Mouse (Mus musculus) gastrocnemius, postnatal 36 days (tissue): ENCODE data around the gene Wdr63. TPM values are rescaled to one million over a fixed set of nuclear protein-coding genes. Genes with fewer than 3 reads are reported as not detected.

Source experiments
- DNase-seq, 2 experiments: peaks; one replicate each; pipeline ENCODE4 v3.0.0; 2022
- intact Hi-C: fragments of 180-260 bp; cut with DNase I; formaldehyde crosslinking; loops from one replicate; pipeline ENCODE4 v1.15.1; 2025
- long read RNA-seq, 2 experiments: library from polyadenylated mRNA; stranded (forward); transcript quantifications; one replicate each; pipeline ENCODE4 v2.0.0; 2021
- total RNA-seq, 2 experiments: library from RNA; stranded (reverse); gene quantifications; 2 replicates each; pipeline ENCODE4 v1.2.3; 2021

The Wdr63 gene
- total RNA-seq, result not detected
- long read RNA-seq, experiment 1, result 0 reads
- long read RNA-seq, experiment 2, result 0 reads

DNA sequence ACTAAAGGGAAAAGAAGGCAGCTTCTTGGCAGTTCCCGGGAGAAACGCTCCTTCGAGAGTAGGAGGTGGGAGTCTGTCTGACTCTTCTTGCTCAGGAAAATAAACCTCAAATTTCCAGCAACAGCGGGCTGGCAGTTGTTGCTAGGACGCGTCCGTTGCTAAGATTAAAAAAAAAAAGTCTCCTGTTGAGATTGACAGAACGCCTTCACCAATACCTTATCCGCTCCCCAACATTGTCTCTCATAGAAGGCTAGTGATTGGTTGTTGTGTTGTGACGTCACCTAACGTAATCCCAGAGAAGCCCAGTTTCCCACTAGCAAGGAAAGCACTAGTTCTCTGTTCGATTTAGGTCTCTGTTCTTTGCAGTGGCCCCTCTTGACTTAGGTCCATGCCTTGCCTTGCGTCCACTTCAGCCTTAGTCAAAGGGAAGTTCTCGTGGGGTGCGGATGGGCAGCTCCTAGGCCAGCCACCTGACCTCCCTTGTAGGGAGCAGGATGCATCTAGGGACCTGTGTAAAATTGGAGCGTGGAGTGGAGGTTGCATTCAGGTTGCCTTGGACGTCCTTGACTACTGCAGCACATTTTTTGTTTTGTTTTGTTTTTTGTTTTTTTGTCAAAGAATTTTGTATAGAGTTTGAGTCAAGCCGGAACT is at the start of gene Wdr63:
Gene Wdr63, minus strand, starts transcription at position 210 of the 651 bp plus-strand sequence.
- intact Hi-C loops, result no loop called here

DNA sequence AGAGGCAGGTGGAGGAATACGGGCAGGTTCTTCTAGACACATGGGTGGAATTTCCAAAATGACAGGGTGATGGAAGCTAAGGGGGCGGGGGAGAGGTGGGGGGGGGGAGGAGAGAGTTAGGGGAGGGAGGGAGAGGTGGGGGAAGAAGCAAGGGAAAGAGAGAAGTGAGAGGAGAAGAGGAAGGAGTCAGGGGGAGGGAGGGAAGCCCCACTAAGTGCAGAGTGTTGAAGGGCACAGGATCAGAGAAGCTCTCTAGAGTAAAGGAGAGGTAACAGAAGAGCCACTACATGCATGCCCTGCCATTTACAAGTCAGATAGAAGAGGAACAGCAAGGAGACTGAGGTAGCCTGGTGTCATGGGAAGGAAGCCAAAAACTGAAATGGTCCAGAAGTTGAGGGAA is 48.9 kb upstream of the Wdr63 start:
- DNase-seq, result no peak
- intact Hi-C loops, result no loop called here

More for the DNA sequence above, at the start of gene Wdr63:
- DNase-seq, result no peak

DNA sequence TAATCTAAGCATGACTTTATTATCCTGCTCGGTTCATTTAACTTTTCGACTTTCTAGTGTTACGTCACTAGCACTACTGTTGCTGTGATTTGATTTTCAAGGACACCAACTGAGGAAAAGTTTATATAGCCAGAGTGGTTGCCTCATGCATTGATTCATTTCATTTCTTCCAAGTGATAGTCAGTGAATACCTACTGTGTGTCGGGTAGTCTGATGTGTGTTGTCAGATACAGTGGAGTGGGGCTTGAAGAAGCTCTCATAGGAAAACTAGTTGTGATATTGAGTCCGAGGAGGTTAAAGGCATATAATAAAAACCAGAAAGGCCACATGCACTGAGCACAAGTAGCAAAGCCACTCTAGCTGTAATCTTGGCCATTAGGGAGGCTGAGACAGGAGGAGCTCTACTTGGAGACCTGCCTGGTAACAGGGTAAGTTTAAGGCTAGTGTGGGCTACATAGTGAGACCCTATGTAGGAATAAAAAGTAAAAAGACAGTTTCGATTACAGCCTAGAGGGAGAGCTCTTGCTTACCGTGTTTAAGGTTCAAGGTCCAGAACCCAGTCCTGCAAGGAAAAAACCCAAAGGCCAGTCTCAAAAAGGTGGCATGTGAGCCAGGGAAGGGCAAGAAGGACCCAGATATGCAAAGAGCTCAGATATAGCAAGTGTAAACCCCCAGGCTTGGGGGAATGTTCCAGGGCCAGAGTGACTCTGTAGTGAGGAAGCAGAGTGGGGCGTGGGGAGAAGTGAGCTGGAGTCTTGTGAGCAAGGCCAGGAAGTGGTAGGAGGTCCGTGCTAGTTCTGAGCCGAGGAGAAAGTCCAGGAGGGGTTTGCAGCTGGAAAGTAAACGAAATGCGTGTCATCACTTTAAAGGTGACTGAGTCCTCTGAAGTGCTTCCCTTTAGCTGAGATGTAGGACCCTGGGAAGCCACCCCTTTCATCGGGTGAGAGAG is 48.0 kb upstream of the Wdr63 start:
- no peak for DNase-seq
- intact Hi-C loops, result no loop called here

DNA sequence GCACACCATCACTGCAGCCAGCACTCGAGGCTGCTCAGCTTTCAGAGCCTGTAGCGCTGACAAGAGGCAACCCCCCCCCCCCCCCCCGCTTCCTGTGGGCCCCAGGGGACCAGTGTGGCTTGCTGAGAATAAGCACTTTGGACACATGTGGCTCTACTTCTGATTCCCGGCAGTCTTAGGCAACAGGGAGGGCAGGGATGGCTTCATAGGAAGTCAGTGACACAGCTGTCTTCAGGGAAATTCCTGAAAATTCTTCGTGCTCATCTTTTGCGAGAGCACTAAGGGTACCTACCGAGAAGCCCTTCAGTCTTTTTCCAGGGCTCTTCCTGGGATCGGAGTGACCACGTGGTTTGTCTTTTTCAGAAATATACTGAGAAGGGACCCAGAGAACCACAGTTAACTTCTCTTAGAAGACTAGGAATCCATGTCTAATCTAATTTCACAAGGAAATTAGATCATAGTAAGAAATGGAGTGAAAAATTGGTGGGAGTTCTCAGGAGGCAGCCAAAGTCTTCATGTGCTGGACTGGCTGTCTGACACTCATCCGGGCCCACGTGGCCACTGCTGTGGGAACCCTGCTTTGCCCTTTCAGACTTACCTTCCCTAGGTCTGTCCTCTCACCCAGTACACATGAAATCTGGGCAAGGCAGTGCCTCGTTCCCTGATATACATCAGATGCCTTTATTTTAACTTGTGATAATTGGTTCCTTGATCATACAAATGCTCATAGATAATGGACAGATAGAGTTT is 46.1 kb upstream of the Wdr63 start:
- no peak for DNase-seq
- intact Hi-C loops, result no loop called here

DNA sequence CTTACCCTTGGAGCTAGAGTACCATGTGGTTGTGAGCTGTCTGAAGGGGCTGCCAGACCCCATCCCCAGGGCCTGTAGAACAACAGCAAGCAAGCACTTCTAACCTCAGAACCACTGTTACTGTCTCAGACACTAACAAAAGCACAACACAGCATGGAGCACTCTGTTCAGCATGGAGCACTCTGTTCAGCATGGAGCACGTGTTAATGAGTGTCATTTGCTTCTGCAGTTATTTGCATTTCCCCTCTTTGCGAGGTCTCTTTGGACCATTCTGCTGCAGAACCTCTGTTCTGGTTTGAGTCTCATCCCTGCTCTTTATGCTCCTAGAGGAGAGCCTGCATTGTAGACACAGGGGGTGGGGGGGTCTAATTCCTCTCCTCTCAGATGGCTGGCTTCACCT is 45.0 kb upstream of the Wdr63 start:
- intact Hi-C loops, result no loop called here
- DNase-seq, result no peak

DNA sequence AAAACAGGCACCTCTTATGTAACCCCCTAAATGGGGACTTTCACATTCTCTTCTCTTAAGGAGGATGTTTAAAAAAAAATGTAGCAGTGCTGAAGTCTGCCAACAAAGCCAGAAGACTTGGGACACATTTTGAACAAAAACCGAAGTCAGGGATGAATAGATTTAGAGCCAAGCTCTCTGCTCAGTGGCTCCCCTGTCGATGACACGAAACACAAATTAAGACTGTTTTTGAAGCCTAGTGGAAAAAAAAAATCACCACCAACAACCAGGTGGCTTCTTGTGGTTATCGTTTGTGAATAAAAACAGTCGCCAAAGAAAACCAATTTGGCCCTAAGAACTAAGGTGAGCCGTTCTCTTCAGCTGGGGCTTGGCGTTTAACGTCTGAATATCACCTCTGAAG is 44.4 kb upstream of the Wdr63 start:
- intact Hi-C loops, result no loop called here
- DNase-seq, result no peak

DNA sequence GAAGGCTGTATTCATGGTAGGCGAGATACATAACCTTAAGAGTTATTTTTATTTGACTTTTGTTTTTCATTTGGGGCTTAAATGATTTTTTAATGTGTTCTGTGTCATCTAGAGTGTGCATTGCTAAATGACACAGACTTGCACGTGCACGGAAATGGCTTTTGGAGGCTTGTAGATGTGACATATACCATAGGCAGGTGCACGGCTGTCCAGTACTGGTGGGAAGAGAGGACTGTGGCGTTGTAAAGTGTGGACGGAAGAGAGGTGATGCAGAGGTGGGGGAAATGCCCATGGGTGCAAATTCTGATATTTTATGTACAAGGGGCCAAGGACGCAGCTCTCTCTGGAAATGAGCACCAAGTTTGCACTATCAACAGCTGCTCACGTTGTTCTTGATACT is 43.8 kb upstream of the Wdr63 start:
- no peak for DNase-seq
- intact Hi-C loops, result no loop called here

DNA sequence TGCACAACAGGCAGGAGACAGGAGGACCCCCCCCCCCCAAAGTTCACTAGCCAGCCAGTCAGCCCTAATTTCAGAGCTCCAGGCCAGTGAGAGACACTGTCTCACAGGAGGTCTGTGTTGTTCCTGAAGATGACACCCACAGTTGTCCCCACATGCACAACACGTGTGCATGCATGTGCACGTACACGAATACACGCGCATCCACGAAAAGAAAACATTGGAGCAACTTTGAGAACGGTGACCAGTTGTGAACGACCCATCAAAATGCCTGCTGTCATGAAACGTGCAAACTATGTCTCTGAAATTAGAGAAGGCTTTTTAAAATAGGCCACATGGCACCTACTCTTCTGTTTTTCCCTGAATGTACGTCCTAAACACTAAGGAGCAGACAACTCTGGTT is 43.4 kb upstream of the Wdr63 start:
- no peak for DNase-seq
- intact Hi-C loops, result no loop called here

DNA sequence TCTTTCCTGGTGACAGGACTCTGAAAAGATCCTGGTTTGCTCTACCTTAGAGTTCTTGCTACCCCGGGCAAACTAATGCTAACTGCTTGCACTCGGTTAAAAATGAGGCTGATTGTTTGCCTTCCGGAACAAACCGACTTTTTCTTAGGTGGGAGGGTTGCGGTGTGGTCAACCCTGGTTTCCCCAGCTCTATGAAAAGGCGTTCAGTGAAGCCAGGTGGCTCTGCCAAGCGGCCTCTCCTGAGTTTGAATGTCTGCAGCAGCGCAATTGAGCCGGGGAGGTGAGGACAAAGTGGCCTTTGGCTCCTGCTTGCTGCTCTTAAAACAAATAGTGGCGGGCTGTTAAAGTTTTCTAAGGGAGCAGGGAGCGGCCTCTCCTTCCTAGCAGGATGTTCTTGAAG is 42.6 kb upstream of the Wdr63 start:
- no peak for DNase-seq
- intact Hi-C loops, result no loop called here

DNA sequence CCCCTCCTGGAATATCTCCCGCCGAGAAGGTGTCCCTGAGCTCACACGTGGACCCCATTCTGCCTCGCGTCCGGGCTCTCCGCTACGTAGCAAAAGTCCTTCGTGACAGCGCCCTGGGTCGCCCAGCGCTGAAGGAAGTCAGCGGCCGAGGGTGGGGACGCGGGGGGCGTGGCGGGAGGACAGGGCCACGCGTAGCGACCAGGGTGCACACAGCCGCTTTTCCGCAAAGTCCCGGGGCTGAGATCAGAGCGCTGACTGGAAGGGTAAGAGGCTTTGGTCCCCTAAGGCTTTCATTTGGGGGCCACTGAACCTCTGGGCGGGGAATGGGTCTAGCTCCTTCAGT is 42.1 kb upstream of the Wdr63 start:
- peak; percentile 17 to 19 for DNase-seq
- intact Hi-C loops, result no loop called here

DNA sequence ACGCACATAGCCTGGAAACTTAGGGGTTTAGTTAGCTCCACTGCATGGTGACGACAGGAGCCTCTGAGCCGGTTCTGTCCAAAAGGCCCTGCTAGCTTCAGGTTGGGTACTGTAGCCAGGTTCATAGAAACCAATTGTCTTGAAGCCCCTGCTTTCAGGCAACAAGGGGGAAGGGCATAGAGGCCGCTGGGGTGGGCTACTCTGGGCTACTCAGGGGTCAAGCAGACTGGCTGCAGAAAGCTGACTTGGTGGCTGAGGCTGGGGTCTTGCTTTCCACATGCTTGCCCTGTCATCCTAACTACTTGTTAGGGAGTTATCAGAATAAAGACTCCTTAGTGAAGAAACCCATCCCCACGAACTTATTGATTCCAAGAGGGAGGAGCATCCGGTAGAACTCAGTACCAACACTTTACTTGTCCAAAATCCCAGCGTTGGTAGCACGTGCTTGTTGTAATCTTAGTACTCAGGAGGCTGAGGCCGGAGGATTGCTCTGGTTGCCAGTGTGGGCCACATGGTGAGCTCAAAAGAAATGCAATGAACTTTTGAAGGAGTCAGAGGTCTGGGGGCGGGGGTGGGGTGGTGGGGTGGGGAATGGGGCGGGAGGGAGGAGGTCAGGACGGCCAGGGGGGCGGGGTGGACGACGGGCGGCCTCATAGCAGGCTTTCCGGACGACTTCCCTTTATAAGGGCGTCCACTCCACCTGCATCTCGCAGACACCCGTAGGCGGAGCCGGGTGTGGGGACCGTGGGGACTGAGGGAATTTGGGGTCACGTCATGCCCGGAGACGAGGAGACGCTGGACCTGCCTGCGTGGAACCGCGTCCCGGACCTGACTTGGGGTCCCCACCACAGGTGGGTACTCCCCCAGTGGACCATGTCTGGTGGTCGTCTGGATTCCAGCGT is 41.5 kb upstream of the Wdr63 start, which contains the start of gene Mcoln2:
Gene Mcoln2, plus strand, starts transcription at position 678 of the 902 bp plus-strand sequence.
- intact Hi-C loops, result no loop called here
- no peak for DNase-seq

DNA sequence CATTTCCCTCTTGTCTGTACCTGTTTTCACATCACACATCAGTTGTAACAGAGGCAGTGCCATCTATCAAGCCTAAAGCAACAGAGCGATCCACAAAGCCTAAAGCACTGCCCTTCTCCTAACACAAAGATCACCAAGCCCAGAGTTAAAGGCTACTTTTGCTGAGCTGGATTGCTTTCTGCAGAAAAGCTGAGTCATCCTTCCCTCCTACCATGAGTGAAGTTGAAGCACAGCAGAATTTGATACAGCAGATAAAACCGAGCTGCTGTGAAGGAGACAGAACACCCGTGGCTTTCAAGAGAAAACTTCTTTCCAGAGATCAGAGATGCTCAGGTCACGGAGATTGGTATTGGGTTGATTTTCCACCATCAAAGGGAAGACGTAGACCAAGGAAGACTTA is 38.2 kb upstream of the Wdr63 start:
- no peak for DNase-seq
- intact Hi-C loops, result no loop called here

DNA sequence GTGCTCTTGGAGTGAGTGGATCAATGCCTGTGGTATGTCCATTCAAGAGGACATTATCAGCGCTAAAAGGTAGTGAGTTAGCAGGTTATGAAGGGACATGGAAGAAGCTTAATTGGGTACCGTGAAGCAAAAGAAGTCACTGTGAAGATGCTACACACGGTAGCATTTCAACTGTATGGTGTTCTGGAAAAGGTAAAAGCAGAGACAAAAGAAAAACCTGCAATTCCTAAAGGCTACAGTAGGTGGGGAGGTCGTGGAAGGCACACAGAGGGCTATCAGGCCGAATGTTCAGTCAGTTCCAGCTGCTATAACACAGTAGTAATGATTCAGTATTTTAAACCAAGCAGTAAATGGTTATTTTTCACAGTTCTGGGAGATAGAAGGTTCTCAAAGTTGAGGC is 37.6 kb upstream of the Wdr63 start:
- no peak for DNase-seq
- intact Hi-C loops, result no loop called here

DNA sequence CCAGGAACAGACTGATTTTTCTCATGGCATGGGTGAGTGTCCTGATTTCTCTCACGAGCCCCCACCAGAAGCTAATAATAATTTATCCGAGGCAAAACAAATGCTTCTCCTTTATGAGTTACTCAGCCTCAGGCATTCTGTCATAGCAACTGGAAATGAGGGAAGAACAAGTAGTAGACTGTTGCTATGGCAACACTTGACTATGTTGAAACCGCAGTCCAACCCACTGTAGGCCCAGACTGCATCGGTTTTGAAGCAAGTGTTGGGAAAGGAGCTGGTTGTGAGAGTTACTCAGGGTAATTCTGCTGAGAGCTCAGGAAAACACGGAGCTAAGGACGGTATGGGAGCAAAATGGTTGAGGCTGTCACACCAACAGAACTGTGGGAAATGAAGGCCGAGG is 34.6 kb upstream of the Wdr63 start:
- DNase-seq, result no peak
- intact Hi-C loops, result no loop called here

DNA sequence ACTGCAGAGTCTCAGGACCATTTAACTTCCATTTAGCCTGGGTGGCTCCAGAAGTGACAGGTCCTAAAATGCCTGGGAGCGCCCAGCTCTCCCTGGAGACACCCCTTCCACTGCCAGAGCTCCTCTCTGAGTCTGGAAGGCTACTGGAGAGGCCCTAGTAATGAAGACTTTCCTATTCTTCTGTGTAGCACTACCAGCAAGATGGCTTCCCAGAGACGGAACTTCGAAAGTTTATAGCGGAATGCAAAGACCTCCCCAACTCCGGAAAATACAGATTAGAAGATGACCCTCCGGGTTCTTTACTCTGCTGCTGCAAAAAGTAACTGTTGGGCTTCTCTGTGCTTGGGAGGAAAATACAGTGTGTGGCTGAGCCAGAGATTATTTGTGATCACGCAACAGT is 32.3 kb upstream of the Wdr63 start:
- no peak for DNase-seq
- intact Hi-C loops, result no loop called here

DNA sequence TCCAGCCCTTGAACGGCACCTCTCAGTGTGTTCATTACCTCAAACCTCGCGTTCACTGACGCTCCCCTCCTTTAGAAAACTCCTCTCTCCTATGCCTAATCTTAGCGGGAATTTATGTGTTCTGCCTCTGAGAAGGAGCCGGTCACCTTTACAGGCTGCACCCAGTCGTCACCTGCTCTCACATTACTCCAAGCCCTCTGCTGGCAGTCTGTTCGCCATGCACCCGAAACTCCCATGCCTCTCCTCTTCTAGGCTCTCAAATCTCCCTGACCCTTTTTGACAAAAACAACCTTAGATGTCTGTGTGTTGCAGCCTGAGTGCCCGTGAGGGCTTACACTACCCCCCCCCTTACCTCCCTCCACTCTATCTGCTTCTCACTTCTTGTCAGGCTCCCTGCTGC is 28.5 kb upstream of the Wdr63 start:
- intact Hi-C loops, result no loop called here
- no peak for DNase-seq

DNA sequence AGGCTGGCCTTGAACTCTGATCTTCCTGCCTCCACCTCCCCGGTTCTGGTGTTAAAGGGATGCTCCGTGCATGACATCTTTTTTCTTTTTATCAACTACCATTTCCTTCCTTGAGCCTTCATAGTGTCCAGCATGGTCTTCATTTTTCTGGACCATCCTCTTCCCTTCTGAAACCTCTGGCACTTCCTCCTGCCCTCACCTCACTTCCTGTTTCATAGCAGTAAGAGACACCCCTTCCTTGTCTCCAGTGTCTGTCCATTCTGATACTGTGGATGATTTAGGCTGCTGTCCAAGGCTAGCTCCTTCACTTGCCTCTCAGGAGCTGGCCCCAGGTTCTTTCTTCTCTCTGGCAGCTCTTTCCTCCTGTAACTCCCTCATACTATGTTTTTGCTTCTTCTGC is 27.5 kb upstream of the Wdr63 start:
- DNase-seq, result no peak
- intact Hi-C loops, result no loop called here

DNA sequence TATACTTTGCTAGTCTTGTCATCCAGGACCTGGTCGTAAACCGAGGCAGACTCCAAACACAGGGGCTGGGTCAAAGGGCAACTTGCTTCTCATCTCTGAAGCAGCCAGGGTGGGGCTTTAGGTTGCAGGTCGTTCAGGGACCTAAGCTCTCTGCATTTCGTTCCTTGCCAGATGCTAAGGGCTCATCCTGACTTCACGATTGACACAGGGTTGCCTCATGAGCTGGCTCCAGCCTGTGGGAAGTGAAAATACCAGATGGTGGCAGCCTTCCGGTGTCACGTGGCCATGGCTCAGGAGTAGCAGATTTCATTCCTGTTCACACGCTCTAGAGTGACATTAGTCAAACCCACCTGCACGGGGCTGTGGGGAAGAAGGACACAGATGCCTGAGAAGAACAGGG is 26.9 kb upstream of the Wdr63 start:
- intact Hi-C loops, result no loop called here
- DNase-seq, result no peak

DNA sequence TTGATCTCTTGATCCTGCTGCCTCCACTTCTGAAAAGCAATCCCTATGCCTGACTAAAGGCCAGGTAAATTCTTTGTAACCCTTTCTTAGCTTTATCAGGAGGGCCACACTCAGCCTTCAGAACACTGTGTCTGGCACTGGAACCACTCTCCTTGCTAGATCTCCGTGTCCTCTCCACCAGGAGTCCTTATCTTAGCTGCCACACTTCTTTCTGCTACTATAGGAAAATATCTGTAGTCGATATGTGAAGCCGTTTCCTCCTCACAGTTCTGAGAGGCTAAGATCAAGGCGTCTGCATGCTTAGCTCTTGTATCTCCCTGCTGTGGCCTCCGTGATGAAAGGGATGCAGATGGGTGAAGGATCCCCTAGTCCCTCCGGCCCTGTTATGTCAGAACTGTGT is 19.3 kb upstream of the Wdr63 start:
- intact Hi-C loops, result no loop called here
- DNase-seq, result no peak

DNA sequence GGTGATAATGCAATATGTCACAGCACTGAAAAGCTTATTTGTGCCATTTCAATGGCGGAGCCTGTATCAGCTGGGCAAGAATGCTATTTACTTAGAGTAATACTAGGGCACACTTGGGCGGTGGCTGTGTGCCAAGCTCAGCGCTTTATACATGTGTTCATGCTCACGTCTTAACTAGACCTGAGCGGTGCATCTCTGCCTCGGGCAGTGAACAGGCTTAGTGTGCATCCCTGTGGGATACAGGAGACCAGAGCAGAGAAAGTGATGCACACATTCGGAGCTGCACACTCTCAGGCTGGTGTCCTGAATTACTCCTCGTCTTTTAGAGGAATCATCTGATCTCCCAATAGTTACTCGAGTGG is 15.5 kb upstream of the Wdr63 start:
- intact Hi-C loops, result no loop called here
- DNase-seq, result no peak
